Mouse (Mus musculus) forebrain, embryonic 11.5 days (tissue): ENCODE results near the gene St3gal6. TPM values are rescaled to one million over a fixed set of nuclear protein-coding genes. Genes with fewer than 3 reads are reported as not detected.

ENCODE experiments used
- ATAC-seq: fragments of 200-750 bp; cut with Nextera tagmentation; replicated peaks from 2 replicates; pipeline ENCODE4 v1.8.0; 2017; ENCODE audit warnings: moderate TSS enrichment; ENCODE audit not compliant: low FRiP score
- DNase-seq: peaks from one replicate; pipeline ENCODE4 v3.0.0-alpha.2; 2017; ENCODE audit warnings: low spot score
- H3K27ac ChIP-seq: fragments of 300-500 bp; sonication (generic); 2 replicates; pipeline ENCODE4 v1.5.1; 2014; ENCODE audit warnings: low read depth, low read length
- H3K27me3 ChIP-seq: fragments of 300-500 bp; sonication (generic); 2 replicates; pipeline ENCODE4 v1.6.1; 2014; ENCODE audit warnings: mild to moderate bottlenecking, low read length, mixed read lengths; ENCODE audit not compliant: control insufficient read depth, insufficient read depth
- H3K36me3 ChIP-seq: fragments of 300-500 bp; sonication (generic); 2 replicates; pipeline ENCODE4 v1.6.1; 2014; ENCODE audit warnings: mild to moderate bottlenecking, low read length, moderate library complexity, mixed read lengths; ENCODE audit not compliant: control insufficient read depth, insufficient read depth
- H3K4me1 ChIP-seq: fragments of 300-500 bp; sonication (generic); replicated peaks from 2 replicates; pipeline ENCODE4 v1.6.1; 2014; ENCODE audit warnings: low read length, mixed read lengths; ENCODE audit not compliant: control insufficient read depth, insufficient read depth
- H3K4me2 ChIP-seq: fragments of 300-500 bp; sonication (generic); 2 replicates; pipeline ENCODE4 v1.6.1; 2014; ENCODE audit warnings: low read depth, mild to moderate bottlenecking, low read length, moderate library complexity, mixed read lengths; ENCODE audit not compliant: severe bottlenecking
- H3K4me3 ChIP-seq: fragments of 300-500 bp; sonication (generic); 2 replicates; pipeline ENCODE4 v1.5.1; 2014; ENCODE audit warnings: low read depth, low read length
- H3K9ac ChIP-seq: fragments of 300-500 bp; sonication (generic); 2 replicates; pipeline ENCODE4 v1.6.1; 2014; ENCODE audit warnings: low read length
- H3K9me3 ChIP-seq: fragments of 300-500 bp; sonication (generic); 2 replicates; pipeline ENCODE4 v1.6.1; 2016; ENCODE audit warnings: low read length, mixed read lengths; ENCODE audit not compliant: control insufficient read depth
- whole genome bisulfite sequencing: fragments of 180-500 bp; shearing (Covaris S2); extraction: QIAGEN DNeasy Blood & Tissue Kit; methylation state at CpG from one replicate; pipeline ENCODE4 v1.1.7; 2014; 5-methylcytosine and 5-hydroxymethylcytosine counted together
- polyA plus RNA-seq: library from polyadenylated mRNA; unstranded; fragments of >200 nt; fragmentation: Nextera tagmentation; extraction: Ambion mirVana; gene quantifications from 2 replicates; pipeline ENCODE4 v1.2.1, GENCODE M21; 2014

St3gal6 gene
- polyA plus RNA-seq, 1 experiment from 2014 or later = 8.8 TPM

DNA sequence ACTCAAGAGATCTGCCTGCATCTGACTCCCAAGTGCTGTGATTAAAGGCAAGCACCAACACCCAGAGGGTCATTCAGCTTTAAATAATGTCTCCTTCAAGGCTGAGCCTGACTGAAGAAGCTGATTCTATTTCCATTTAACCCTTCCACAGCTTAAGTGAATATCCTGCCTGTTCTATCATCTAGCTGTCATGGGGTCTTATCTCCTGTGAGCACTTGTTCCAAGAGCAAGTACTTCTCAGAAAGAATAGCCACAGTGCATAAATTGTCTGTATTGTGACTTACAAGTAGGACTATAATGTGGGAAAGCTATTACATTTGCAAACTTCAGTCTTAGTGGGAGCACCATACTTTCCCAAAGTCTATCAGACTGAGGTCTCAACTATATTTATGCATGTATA is 1.8 kb upstream of the St3gal6 start:
- H3K27me3 ChIP-seq = peaks cover 3% of the 10 kb centered on the region; the same call in 1 of the 2 replicates
- no peak for ATAC-seq
- H3K4me2 ChIP-seq = no peak overlapping the region
- no peak overlapping the region for H3K27ac ChIP-seq
- H3K9ac ChIP-seq = no peak overlapping the region
- no peaks in the 10 kb centered on the region for H3K36me3 ChIP-seq
- H3K4me1 ChIP-seq = no peaks in the 10 kb centered on the region
- DNase-seq = no peak
- H3K9me3 ChIP-seq = peaks cover 6% of the 10 kb centered on the region; the same call in 1 of the 2 replicates
- no peak overlapping the region for H3K4me3 ChIP-seq

DNA sequence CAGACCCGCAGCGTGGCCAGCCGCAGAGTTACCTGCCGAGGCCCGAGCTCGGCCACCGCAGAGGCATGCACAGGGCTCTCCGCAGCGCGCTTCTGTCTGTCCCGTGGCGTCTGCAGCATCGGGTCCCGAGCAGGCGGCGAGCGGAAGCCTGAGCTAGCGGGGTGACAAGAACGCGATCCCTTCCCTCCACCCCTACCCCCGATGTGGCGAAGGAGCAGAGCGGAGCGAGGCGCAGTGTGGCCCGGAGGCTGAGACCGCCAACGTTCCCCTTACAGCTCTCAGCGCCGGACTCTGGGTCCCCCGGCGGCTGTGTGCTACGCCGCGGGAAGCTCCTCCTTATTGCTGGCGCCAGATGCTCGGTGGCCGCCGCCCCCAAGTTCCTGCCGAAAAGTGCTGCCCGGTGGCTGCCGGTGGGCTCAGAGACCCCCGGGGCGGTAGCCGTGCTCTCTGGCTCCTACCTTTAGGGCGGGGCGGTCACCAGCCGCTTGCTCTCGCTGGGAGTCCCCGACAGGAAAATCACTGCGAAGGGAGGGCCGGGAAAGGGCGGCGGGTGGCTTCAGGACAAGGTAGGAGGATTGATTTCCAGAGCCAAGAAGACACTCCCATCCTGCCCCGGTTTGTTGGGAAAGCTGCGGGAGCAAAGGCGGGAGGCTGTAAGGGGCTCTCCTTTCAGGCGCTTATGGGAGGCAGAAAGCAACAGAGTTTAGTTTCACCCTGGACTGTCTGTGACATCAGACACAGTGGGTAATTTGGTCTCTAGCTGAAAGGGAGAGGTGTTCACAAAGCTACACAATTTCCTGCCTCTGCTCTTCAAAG is 791 bp downstream of the St3gal6 start:
- H3K4me1 ChIP-seq = no peaks in the 10 kb centered on the region
- DNase-seq (peak; percentile 82), ATAC-seq (peak; percentile 86)
- peaks cover 6% of the 10 kb centered on the region; the same call in 1 of the 2 replicates for H3K9me3 ChIP-seq
- H3K36me3 ChIP-seq = no peaks in the 10 kb centered on the region
- H3K4me3 ChIP-seq = peak overlapping the region; percentile 65
- H3K4me2 ChIP-seq = peak overlapping the region; percentile 90
- H3K27me3 ChIP-seq = peaks cover 3% of the 10 kb centered on the region; the same call in 1 of the 2 replicates
- under 1% methylated on average over 58 of the region's 58 CpGs for WGBS
- H3K27ac ChIP-seq = no peak overlapping the region
- peak overlapping the region; percentile 79 for H3K9ac ChIP-seq

DNA sequence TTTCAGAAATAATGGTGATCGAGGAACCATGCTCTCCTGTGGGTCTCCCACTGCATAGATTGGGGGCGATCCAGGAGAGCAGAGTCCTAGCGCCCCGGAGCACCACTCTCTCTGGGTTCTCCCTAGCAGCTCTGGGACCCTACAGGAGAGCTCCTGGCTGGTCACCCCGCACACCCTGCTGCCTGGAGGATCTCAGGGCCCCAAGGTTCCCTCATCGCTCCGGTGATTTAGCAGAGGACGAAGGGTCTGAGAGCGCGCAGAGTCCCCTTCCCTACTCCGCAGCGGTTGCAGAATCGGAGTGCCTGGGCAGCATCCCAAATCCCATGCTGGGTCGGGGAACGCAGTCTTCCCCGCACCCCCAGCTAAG is 1.4 kb downstream of the St3gal6 start:
- Histone ChIP-seq H3K27ac (no peak overlapping the region), H3K4me1 (no peaks in the 10 kb centered on the region), H3K9ac (peak overlapping the region; percentile 79), H3K27me3 (peaks cover 3% of the 10 kb centered on the region; the same call in 1 of the 2 replicates), H3K4me2 (peak overlapping the region; percentile 90), H3K4me3 (peak overlapping the region; percentile 65), H3K9me3 (peaks cover 6% of the 10 kb centered on the region; the same call in 1 of the 2 replicates), H3K36me3 (no peaks in the 10 kb centered on the region)
- 0% methylated on average over 16 of the region's 16 CpGs for WGBS
- ATAC-seq (peak; percentile 56), DNase-seq (no peak)

DNA sequence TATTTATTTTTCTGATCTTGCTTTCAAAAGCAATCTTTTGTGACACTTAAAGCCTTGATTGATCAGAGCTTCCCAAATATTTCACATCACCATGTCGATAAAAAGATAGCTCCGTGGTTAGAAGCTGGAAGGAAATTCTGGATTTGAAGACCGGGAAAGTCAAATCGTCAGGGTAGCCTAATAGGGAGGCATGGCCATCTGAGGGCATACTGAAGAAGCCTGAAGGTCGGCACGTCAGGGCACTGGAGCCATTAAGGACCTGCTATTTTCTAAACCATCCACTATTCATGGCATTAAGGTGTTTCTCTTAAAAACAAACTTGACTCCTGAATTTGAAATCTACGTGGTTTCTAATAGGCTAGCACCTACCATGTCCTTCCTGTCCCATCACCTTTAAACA is 2.1 kb downstream of the St3gal6 start:
- Histone ChIP-seq H3K27me3 (peaks cover 3% of the 10 kb centered on the region; the same call in 1 of the 2 replicates), H3K4me2 (peak overlapping the region; percentile 90), H3K9ac (no peak overlapping the region), H3K36me3 (no peaks in the 10 kb centered on the region), H3K4me3 (peak overlapping the region; percentile 65), H3K27ac (no peak overlapping the region), H3K4me1 (no peaks in the 10 kb centered on the region), H3K9me3 (peaks cover 6% of the 10 kb centered on the region; the same call in 1 of the 2 replicates)
- no peak for DNase-seq
- ATAC-seq = no peak
- WGBS = 42% methylated on average over 7 of the region's 7 CpGs

DNA sequence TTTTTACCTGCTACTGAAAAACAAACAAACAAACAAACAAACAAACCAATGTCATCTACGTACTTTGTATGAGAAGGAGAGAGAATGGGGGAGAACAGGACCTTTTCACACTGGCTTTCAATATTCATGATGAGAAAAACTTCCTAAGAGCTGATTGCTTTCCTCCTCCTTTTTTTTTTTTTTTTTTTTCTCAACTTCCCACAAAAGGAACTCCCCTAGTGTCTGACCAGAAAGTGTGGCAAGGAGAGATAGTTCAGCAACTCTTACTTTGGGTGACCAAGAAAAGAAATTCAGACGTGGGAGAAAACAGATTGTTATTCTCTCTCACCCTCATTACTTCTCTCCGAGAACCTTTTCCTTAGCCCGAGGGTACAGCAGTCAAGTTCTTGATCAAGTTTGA is 2.9 kb downstream of the St3gal6 start:
- WGBS = 70% methylated on average over 4 of the region's 4 CpGs

DNA sequence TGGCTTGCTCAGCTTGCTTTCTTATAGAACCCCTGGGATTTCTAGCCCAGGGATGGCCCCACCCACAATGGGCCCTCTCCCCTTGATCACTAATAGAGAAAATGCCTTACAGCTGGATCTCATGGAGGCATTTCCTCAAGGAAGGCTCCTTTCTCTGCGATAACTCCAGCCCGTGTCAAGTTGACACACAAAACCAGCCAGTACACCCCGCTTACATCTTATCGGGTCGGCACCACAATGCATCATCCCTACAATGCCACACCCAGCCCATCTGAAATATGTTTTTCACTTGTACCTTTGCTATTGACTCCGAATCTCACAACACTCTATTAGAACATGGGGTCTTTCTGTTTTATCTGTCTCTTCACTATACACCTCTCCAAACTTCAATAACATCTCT is 3.6 kb downstream of the St3gal6 start:
- Histone ChIP-seq H3K9ac (no peak overlapping the region), H3K4me2 (no peak overlapping the region), H3K36me3 (no peaks in the 10 kb centered on the region), H3K27me3 (peaks cover 3% of the 10 kb centered on the region; the same call in 1 of the 2 replicates), H3K9me3 (peaks cover 6% of the 10 kb centered on the region; the same call in 1 of the 2 replicates), H3K4me3 (no peak overlapping the region), H3K27ac (no peak overlapping the region), H3K4me1 (no peaks in the 10 kb centered on the region)
- WGBS = 93% methylated on average over 6 of the region's 6 CpGs
- DNase-seq (no peak), ATAC-seq (no peak)

More for the DNA sequence above, 2.9 kb downstream of the St3gal6 start:
- H3K27ac ChIP-seq = no peak overlapping the region
- H3K27me3 ChIP-seq = peaks cover 3% of the 10 kb centered on the region; the same call in 1 of the 2 replicates
- no peak overlapping the region for H3K9ac ChIP-seq
- ATAC-seq (no peak), DNase-seq (no peak)
- peaks cover 6% of the 10 kb centered on the region; the same call in 1 of the 2 replicates for H3K9me3 ChIP-seq
- H3K4me2 ChIP-seq = no peak overlapping the region
- no peaks in the 10 kb centered on the region for H3K4me1 ChIP-seq
- no peak overlapping the region for H3K4me3 ChIP-seq
- H3K36me3 ChIP-seq = no peaks in the 10 kb centered on the region

DNA sequence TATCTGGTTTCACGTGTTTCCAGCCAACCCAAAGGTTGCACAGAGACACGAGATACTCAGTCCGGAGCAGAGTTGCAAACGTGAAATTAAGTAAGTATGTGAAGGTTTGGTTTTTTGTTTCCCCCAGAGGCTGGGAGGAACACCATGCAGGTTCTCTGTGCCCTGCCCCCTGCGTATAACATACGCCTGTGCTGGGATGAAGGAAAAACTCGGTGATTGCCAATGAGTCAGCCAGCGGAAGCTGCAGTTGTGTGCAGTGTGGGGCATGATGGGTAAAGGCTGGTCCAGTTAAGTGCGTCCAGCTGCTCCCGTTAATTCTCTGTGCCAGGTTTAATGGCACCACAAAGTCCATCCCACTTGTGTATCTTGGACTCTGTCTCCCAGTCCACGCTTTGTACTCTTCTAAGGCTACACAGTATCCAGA is 4.4 kb downstream of the St3gal6 start:
- Histone ChIP-seq H3K4me2 (0 out of 2 replicates have a peak overlapping the region, but pooled peaks have one; percentile 21), H3K27me3 (peaks cover 3% of the 10 kb centered on the region; the same call in 1 of the 2 replicates), H3K36me3 (no peaks in the 10 kb centered on the region), H3K9ac (no peak overlapping the region), H3K4me3 (no peak overlapping the region), H3K9me3 (peaks cover 4% of the 10 kb centered on the region; the same call in 1 of the 2 replicates), H3K4me1 (no peaks in the 10 kb centered on the region), H3K27ac (no peak overlapping the region)
- DNase-seq (no peak), ATAC-seq (0 out of 2 replicates have a peak, but pooled peaks have one; percentile 2)
- 67% methylated on average over 11 of the region's 11 CpGs for WGBS

DNA sequence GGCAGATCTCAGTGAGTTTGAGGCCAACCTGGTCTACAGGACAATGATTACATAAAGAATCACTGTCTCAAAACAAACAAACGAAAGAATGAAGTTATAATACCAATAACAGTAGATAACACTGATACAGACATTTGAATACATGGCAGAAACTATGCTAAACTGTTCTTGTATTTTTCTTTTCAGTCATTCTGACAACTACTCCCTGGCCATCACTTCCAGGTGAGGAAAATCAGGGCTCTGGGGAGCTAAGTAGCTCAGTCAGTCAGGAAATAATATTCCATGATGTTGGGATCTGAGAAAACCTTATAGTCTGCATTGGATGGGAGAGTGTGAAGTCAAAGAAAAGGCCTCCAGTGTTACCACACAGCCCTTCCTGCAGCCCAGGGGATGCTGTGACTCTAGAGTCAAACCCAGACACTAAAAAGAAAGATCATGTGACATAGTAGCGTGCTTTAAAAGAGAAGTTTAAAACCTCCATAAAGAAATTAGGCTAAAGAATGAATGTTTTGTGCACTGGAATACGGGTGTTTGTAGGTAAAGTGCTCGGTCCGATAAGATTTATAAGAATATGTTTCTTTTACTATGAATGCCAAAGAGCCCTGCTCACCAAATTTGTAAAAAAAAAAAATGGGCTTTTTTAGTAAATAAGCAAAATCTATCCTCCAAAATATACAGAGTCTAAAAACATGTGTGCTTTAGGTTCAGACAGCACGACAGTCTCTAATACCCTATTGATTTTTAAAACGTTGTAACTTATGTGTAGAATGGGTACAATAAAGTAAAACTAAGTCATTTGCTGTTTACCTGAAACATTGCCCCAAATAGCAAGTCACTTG is 6.9 kb downstream of the St3gal6 start:
- ATAC-seq (no peak), DNase-seq (no peak)
- Histone ChIP-seq H3K9me3 (no peaks in the 10 kb centered on the region), H3K27ac (no peak overlapping the region), H3K4me1 (0 out of 2 replicates have a peak, but pooled peaks cover 2% of the 10 kb centered on the region), H3K36me3 (no peaks in the 10 kb centered on the region), H3K9ac (no peak overlapping the region), H3K4me3 (no peak overlapping the region), H3K4me2 (no peak overlapping the region), H3K27me3 (peaks cover 3% of the 10 kb centered on the region; the same call in 1 of the 2 replicates)
- WGBS = 91% methylated on average over 7 of the region's 7 CpGs
